In genomic region chr19:46135297-46135696, GRCm38 (mm10) we compare ENCODE assay signal across 8 mouse cellular contexts. TPM values are rescaled to one million over a fixed set of nuclear protein-coding genes. Genes with fewer than 3 reads are reported as not detected.
DNase-seq lines count a peak whose midpoint lies in the region; ATAC-seq and TF ChIP-seq lines count a peak whose summit lies in the region.

No protein-coding gene starts in this region.

- H3K27ac ChIP-seq in ES-Bruce4 (ENCODE audit: insufficient read depth, low read length), result no peak overlapping the region
- H3K27ac ChIP-seq in forebrain, embryonic 15.5 days (replicated peaks), result no peak overlapping the region
- H3K27ac ChIP-seq in liver, postnatal 0 days (ENCODE audit: low read depth), result no peak overlapping the region
- no peak overlapping the region for H3K27ac ChIP-seq in neural tube, embryonic 14.5 days (ENCODE audit: low read depth, low read length)
- H3K27ac ChIP-seq in testis, adult 2 months (ENCODE audit: control insufficient read depth, insufficient read depth, low read depth, low read length), result no peak overlapping the region

- peak; percentile 78 for DNase-seq in cerebellum, adult 11-12 months
- peak; percentile 56 for DNase-seq in heart, postnatal 25 days (ENCODE audit: low spot score)
- peak; percentile 92 for DNase-seq in layer of hippocampus, adult 11-12 months (ENCODE audit: low spot score)
- DNase-seq in liver, postnatal 0 days, result peak; percentile 92

- WGBS in forebrain, embryonic 15.5 days, result 2% methylated on average over 12 of the region's 12 CpGs
- WGBS in liver, postnatal 0 days (ENCODE audit: insufficient replicate concordance), result under 1% methylated on average over 12 of the region's 12 CpGs
- WGBS in neural tube, embryonic 14.5 days, result 3% methylated on average over 12 of the region's 12 CpGs

- no peaks in the 10 kb centered on the region for H3K36me3 ChIP-seq in ES-Bruce4 (ENCODE audit: control insufficient read depth, insufficient read depth, low read length, poor library complexity, severe bottlenecking)
- H3K36me3 ChIP-seq in forebrain, embryonic 15.5 days, result no peaks in the 10 kb centered on the region
- H3K36me3 ChIP-seq in liver, postnatal 0 days (replicated peaks; ENCODE audit: insufficient read depth, low read length), result no peaks in the 10 kb centered on the region
- no peaks in the 10 kb centered on the region for H3K36me3 ChIP-seq in neural tube, embryonic 14.5 days (ENCODE audit: control insufficient read depth, insufficient read depth, low read length)
- no peaks in the 10 kb centered on the region for H3K36me3 ChIP-seq in testis, adult 2 months (ENCODE audit: control insufficient read depth, insufficient read depth, low read length)

- H3K4me1 ChIP-seq in ES-Bruce4 (ENCODE audit: control insufficient read depth, insufficient read depth, low read length), result no peaks in the 10 kb centered on the region
- peaks cover 28% of the 10 kb centered on the region for H3K4me1 ChIP-seq in forebrain, embryonic 15.5 days
- peaks cover 21% of the 10 kb centered on the region for H3K4me1 ChIP-seq in liver, postnatal 0 days (ENCODE audit: insufficient read depth)
- H3K4me1 ChIP-seq in neural tube, embryonic 14.5 days (ENCODE audit: control insufficient read depth, insufficient read depth, low read length), result peaks cover 10% of the 10 kb centered on the region; the same call in 1 of the 2 replicates
- peaks cover 22% of the 10 kb centered on the region for H3K4me1 ChIP-seq in testis, adult 2 months (ENCODE audit: control insufficient read depth, insufficient read depth, low read length)

- no peaks in the 10 kb centered on the region; the same call in 1 of the 2 replicates for H3K27me3 ChIP-seq in ES-Bruce4 (ENCODE audit: control insufficient read depth, insufficient read depth, low read length, poor library complexity, severe bottlenecking)
- peaks cover 78% of the 10 kb centered on the region for H3K27me3 ChIP-seq in forebrain, embryonic 15.5 days
- H3K27me3 ChIP-seq in liver, postnatal 0 days (ENCODE audit: insufficient read depth, low read length), result peaks cover 78% of the 10 kb centered on the region
- H3K27me3 ChIP-seq in neural tube, embryonic 14.5 days (ENCODE audit: control insufficient read depth, insufficient read depth, low read length), result peaks cover 51% of the 10 kb centered on the region
- H3K27me3 ChIP-seq in testis, adult 2 months (ENCODE audit: control insufficient read depth, insufficient read depth, low read length), result no peaks in the 10 kb centered on the region; the same call in none of the 2 replicates

- TF ChIP-seq EP300 in ES-Bruce4 (IDR thresholded peaks at IDR 0.05; ENCODE audit: insufficient read depth, low read depth, low read length), result no peak
- TF ChIP-seq EP300 in liver, postnatal 0 days (IDR thresholded peaks at IDR 0.05; ENCODE audit: low read depth), result no peak

- H3K4me3 ChIP-seq in ES-Bruce4 (ENCODE audit: low read depth, low read length), result peak overlapping the region; percentile 56
- peak overlapping the region; percentile 58 for H3K4me3 ChIP-seq in forebrain, embryonic 15.5 days
- peak overlapping the region; percentile 55 for H3K4me3 ChIP-seq in liver, postnatal 0 days (ENCODE audit: low read depth, low read length)
- H3K4me3 ChIP-seq in neural tube, embryonic 14.5 days (ENCODE audit: low read depth, low read length), result peak overlapping the region; percentile 44
- peak overlapping the region; percentile 45 for H3K4me3 ChIP-seq in testis, adult 2 months (ENCODE audit: control insufficient read depth, low read depth, low read length)

- H3K9me3 ChIP-seq in ES-Bruce4 (replicated peaks; ENCODE audit: control insufficient read depth, insufficient read depth, low read length, poor library complexity, severe bottlenecking), result no peaks in the 10 kb centered on the region
- H3K9me3 ChIP-seq in forebrain, embryonic 15.5 days, result no peaks in the 10 kb centered on the region
- no peaks in the 10 kb centered on the region for H3K9me3 ChIP-seq in liver, postnatal 0 days (ENCODE audit: low read length)
- H3K9me3 ChIP-seq in neural tube, embryonic 14.5 days (ENCODE audit: control insufficient read depth, low read length), result no peaks in the 10 kb centered on the region

- H3K4me2 ChIP-seq in forebrain, embryonic 15.5 days (replicated peaks), result peak overlapping the region; percentile 100
- H3K4me2 ChIP-seq in liver, postnatal 0 days (ENCODE audit: low read depth, low read length), result peak overlapping the region; percentile 92
- H3K4me2 ChIP-seq in neural tube, embryonic 14.5 days (ENCODE audit: low read depth, low read length), result peak overlapping the region; percentile 99

- ATAC-seq in forebrain, embryonic 15.5 days (replicated peaks), result peak; percentile 78
- peak; percentile 62 for ATAC-seq in liver, postnatal 0 days
- peak; percentile 74 for ATAC-seq in neural tube, embryonic 14.5 days (ENCODE audit: low read depth)

- TF ChIP-seq POLR2A in ES-Bruce4 (IDR thresholded peaks at IDR 0.05; ENCODE audit: insufficient read depth, low read length), result no peak
- TF ChIP-seq POLR2A in testis, adult 2 months (IDR thresholded peaks at IDR 0.05; ENCODE audit: control insufficient read depth, low read depth, low read length), result no peak

- H3K9ac ChIP-seq in ES-Bruce4 (ENCODE audit: low read depth, poor library complexity, severe bottlenecking), result peak overlapping the region; percentile 47
- peak overlapping the region; percentile 44 for H3K9ac ChIP-seq in forebrain, embryonic 15.5 days (replicated peaks)
- no peak overlapping the region for H3K9ac ChIP-seq in liver, postnatal 0 days (replicated peaks)
- H3K9ac ChIP-seq in neural tube, embryonic 14.5 days (replicated peaks; ENCODE audit: low read depth, low read length), result peak overlapping the region; percentile 50

- peak; percentile 97 for TF ChIP-seq CTCF in ES-Bruce4 (IDR thresholded peaks at IDR 0.05; ENCODE audit: low read depth, low read length)
- TF ChIP-seq CTCF in liver, postnatal 0 days (IDR thresholded peaks at IDR 0.05; ENCODE audit: low read depth), result peak; percentile 98
- TF ChIP-seq CTCF in testis, adult 2 months (IDR thresholded peaks at IDR 0.05; ENCODE audit: control insufficient read depth, insufficient read depth, insufficient replicate concordance, low read depth, low read length), result peak; percentile 96

- intact Hi-C loops in heart, postnatal 25 days (cut with DNase I), result no loop called here

RNA-seq across cellular contexts. Expression of gene Elovl3, which starts 3.6 kb away (rescaled TPM):
- not detected in 2 replicates for polyA plus RNA-seq in ES-Bruce4 (2011; ENCODE audit: insufficient read depth, insufficient read length, low read depth, missing spikeins)
- not detected in 2 replicates for polyA plus RNA-seq in forebrain, embryonic 15.5 days (2015; fragmentation: Nextera tagmentation; extraction: Ambion mirVana)
- under 1 TPM in 1 of 2 experiments, not detected in 1; 0.22 TPM for total RNA-seq in heart, postnatal 25 days (2021)
- polyA plus RNA-seq in liver, postnatal 0 days (2015; fragmentation: Nextera tagmentation; extraction: Ambion mirVana), result 0.24 and 0.26 TPM in 2 replicates
- not detected in 2 replicates for polyA plus RNA-seq in neural tube, embryonic 14.5 days (2014; fragmentation: Nextera tagmentation; extraction: Ambion mirVana)
- polyA plus RNA-seq in testis, adult 2 months (2012; rRNA removed), result 0.20 and 0.49 TPM in 2 replicates

RNA-seq across cellular contexts. Expression of gene Pitx3, which starts 12.8 kb away (rescaled TPM):
- not detected in 2 replicates for polyA plus RNA-seq in ES-Bruce4 (2011; ENCODE audit: insufficient read depth, insufficient read length, low read depth, missing spikeins)
- polyA plus RNA-seq in forebrain, embryonic 15.5 days (2015; fragmentation: Nextera tagmentation; extraction: Ambion mirVana), result not detected in 2 replicates
- total RNA-seq in heart, postnatal 25 days (2021), result under 1 TPM; 0.42 to 0.61 TPM
- 0.19 TPM in 1 of 2 replicates, not detected in the other for polyA plus RNA-seq in liver, postnatal 0 days (2015; fragmentation: Nextera tagmentation; extraction: Ambion mirVana)
- not detected in 2 replicates for polyA plus RNA-seq in neural tube, embryonic 14.5 days (2014; fragmentation: Nextera tagmentation; extraction: Ambion mirVana)
- polyA plus RNA-seq in testis, adult 2 months (2012; rRNA removed), result 0.84 and 1.2 TPM in 2 replicates

RNA-seq across cellular contexts. Expression of gene Gbf1, which starts 17.0 kb away (rescaled TPM):
- polyA plus RNA-seq in ES-Bruce4 (2011; ENCODE audit: insufficient read depth, insufficient read length, low read depth, missing spikeins), result 51.5 and 58.5 TPM in 2 replicates
- polyA plus RNA-seq in forebrain, embryonic 15.5 days (2015; fragmentation: Nextera tagmentation; extraction: Ambion mirVana), result 65.6 and 71.3 TPM in 2 replicates
- 10 to 100 TPM; 44.1 to 49.0 TPM for total RNA-seq in heart, postnatal 25 days (2021)
- polyA plus RNA-seq in liver, postnatal 0 days (2015; fragmentation: Nextera tagmentation; extraction: Ambion mirVana), result 9.8 and 12.0 TPM in 2 replicates
- polyA plus RNA-seq in neural tube, embryonic 14.5 days (2014; fragmentation: Nextera tagmentation; extraction: Ambion mirVana), result 70.1 and 79.4 TPM in 2 replicates
- polyA plus RNA-seq in testis, adult 2 months (2012; rRNA removed), result 142 and 162 TPM in 2 replicates

RNA-seq across cellular contexts. Expression of gene Nolc1, which starts 59.6 kb away (rescaled TPM):
- 157 and 164 TPM in 2 replicates for polyA plus RNA-seq in ES-Bruce4 (2011; ENCODE audit: insufficient read depth, insufficient read length, low read depth, missing spikeins)
- polyA plus RNA-seq in forebrain, embryonic 15.5 days (2015; fragmentation: Nextera tagmentation; extraction: Ambion mirVana), result 77.4 and 86.3 TPM in 2 replicates
- 10 to 100 TPM; 14.9 to 16.6 TPM for total RNA-seq in heart, postnatal 25 days (2021)
- polyA plus RNA-seq in liver, postnatal 0 days (2015; fragmentation: Nextera tagmentation; extraction: Ambion mirVana), result 23.1 and 26.9 TPM in 2 replicates
- polyA plus RNA-seq in neural tube, embryonic 14.5 days (2014; fragmentation: Nextera tagmentation; extraction: Ambion mirVana), result 61.4 and 61.7 TPM in 2 replicates
- 10.8 and 12.2 TPM in 2 replicates for polyA plus RNA-seq in testis, adult 2 months (2012; rRNA removed)
